Mouse (Mus musculus): ENCODE data around the gene Tcap. TPM values are rescaled to one million over a fixed set of nuclear protein-coding genes. Genes with fewer than 3 reads are reported as not detected.

The Tcap gene
- polyA plus RNA-seq, 1 experiment from 2014 or later = 0.54 TPM

DNA sequence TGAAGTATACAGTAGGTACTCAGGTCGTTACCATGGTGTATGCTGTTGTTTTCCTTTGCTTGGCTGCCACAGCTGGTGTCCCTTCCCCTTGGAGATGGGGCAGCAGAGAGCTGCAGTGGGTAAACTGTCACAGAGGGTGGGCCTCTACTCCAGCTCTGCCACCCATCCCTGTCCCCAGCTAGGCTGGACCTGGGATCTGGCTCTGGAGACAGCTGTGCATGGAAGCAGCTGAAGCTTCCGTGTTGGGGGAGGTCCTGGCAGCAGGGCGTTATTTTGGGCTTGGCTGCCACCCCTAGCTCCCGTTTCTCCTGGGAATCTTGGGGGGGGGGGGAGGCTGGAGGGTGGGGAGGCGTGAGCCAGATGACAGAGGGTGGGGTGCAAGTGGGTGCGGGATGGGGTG is 34.7 kb downstream of the Tcap start:
- Histone ChIP-seq H3K27ac (ENCODE audit: low read depth, low read length) (no peak overlapping the region), H3K9me3 (ENCODE audit: control insufficient read depth, low read length) (no peaks in the 10 kb centered on the region), H3K4me2 (replicated peaks; ENCODE audit: low read depth, low read length) (no peak overlapping the region), H3K27me3 (ENCODE audit: control insufficient read depth, insufficient read depth, low read length) (no peaks in the 10 kb centered on the region), H3K4me3 (ENCODE audit: low read depth, low read length) (no peak overlapping the region), H3K36me3 (ENCODE audit: control insufficient read depth, insufficient read depth, low read length) (no peaks in the 10 kb centered on the region), H3K9ac (ENCODE audit: low read depth, low read length) (no peak overlapping the region), H3K4me1 (replicated peaks; ENCODE audit: control insufficient read depth, insufficient read depth, low read length) (no peaks in the 10 kb centered on the region; the same call in 1 of the 2 replicates)
- DNase-seq (ENCODE audit: low spot score) (no peak), ATAC-seq (ENCODE audit: low FRiP score) (no peak)
- whole genome bisulfite sequencing = 62% methylated on average over 5 of the region's 6 CpGs

- WGBS = 78% methylated on average over 10 of the region's 10 CpGs
- Histone ChIP-seq H3K9ac (ENCODE audit: low read depth, low read length) (no peak overlapping the region), H3K27ac (ENCODE audit: low read depth, low read length) (no peak overlapping the region), H3K4me3 (ENCODE audit: low read depth, low read length) (no peak overlapping the region), H3K36me3 (ENCODE audit: control insufficient read depth, insufficient read depth, low read length) (no peaks in the 10 kb centered on the region), H3K27me3 (ENCODE audit: control insufficient read depth, insufficient read depth, low read length) (no peaks in the 10 kb centered on the region), H3K9me3 (ENCODE audit: control insufficient read depth, low read length) (no peaks in the 10 kb centered on the region), H3K4me2 (replicated peaks; ENCODE audit: low read depth, low read length) (no peak overlapping the region), H3K4me1 (replicated peaks; ENCODE audit: control insufficient read depth, insufficient read depth, low read length) (no peaks in the 10 kb centered on the region; the same call in 1 of the 2 replicates)
- ATAC-seq (ENCODE audit: low FRiP score) (no peak), DNase-seq (ENCODE audit: low spot score) (no peak)
Observed at GRCm38 (mm10) chr11:98418939-98419547, 35.4 kb downstream of the Tcap start.

- ATAC-seq (ENCODE audit: low FRiP score) = no peak
- H3K27ac ChIP-seq (ENCODE audit: low read depth, low read length) = no peak overlapping the region
- no peaks in the 10 kb centered on the region for H3K4me1 ChIP-seq (replicated peaks; ENCODE audit: control insufficient read depth, insufficient read depth, low read length)
- no peaks in the 10 kb centered on the region for H3K9me3 ChIP-seq (ENCODE audit: control insufficient read depth, low read length)
- no peak for DNase-seq (ENCODE audit: low spot score)
- H3K9ac ChIP-seq (ENCODE audit: low read depth, low read length) = no peak overlapping the region
- H3K4me2 ChIP-seq (replicated peaks; ENCODE audit: low read depth, low read length) = no peak overlapping the region
- WGBS = 96% methylated on average over 7 of the region's 7 CpGs
- no peaks in the 10 kb centered on the region for H3K27me3 ChIP-seq (ENCODE audit: control insufficient read depth, insufficient read depth, low read length)
- H3K36me3 ChIP-seq (ENCODE audit: control insufficient read depth, insufficient read depth, low read length) = no peaks in the 10 kb centered on the region
- H3K4me3 ChIP-seq (ENCODE audit: low read depth, low read length) = no peak overlapping the region
Observed at GRCm38 (mm10) chr11:98426592-98426991, 43.0 kb downstream of the Tcap start.

- H3K4me1 ChIP-seq (replicated peaks; ENCODE audit: control insufficient read depth, insufficient read depth, low read length) = no peaks in the 10 kb centered on the region
- no peaks in the 10 kb centered on the region for H3K36me3 ChIP-seq (ENCODE audit: control insufficient read depth, insufficient read depth, low read length)
- no peak overlapping the region for H3K4me2 ChIP-seq (replicated peaks; ENCODE audit: low read depth, low read length)
- H3K9ac ChIP-seq (ENCODE audit: low read depth, low read length) = no peak overlapping the region
- no peak overlapping the region for H3K4me3 ChIP-seq (ENCODE audit: low read depth, low read length)
- no peak overlapping the region for H3K27ac ChIP-seq (ENCODE audit: low read depth, low read length)
- DNase-seq (ENCODE audit: low spot score) (no peak), ATAC-seq (ENCODE audit: low FRiP score) (no peak)
- H3K9me3 ChIP-seq (ENCODE audit: control insufficient read depth, low read length) = no peaks in the 10 kb centered on the region
- no peaks in the 10 kb centered on the region for H3K27me3 ChIP-seq (ENCODE audit: control insufficient read depth, insufficient read depth, low read length)
- WGBS = 89% methylated on average over 5 of the region's 5 CpGs
Observed at GRCm38 (mm10) chr11:98428436-98428835, 44.8 kb downstream of the Tcap start.

DNA sequence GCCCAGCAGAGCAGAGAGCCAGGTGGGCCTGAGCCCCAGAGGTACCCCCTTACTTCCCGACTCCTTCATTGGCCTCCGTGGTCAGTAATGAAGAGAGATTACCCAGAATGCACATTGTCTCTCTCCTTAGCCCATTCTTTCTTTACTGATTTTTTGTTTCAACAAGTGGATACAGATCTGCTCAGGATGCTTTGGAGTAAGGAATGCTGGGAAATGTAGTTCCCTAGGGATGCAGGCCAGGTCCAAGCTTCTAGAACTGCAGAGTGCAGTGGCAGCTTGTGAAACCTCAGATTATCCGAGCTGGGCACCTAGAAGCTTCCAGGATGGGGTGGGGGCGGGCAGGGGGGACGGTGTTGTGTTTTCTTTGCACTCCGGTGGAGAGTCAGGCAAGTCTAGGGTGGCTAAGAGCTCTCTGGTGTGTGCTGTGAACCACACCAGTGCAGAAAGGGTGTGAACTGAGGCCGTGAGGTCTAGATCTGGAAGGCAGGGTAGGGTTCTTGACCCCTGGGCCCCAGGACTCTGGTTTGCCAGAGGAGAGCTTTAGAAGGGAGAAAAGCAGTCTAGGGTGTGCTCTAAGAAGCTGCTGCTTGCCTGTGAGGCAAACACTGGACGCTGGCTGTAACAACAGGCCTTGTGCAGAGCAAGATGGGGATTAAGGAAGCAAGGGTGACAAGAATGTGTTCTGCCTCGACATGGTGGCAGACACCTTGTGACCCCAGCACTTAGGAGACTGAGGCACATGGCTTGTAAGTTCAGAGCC is 48.3 kb downstream of the Tcap start:
- 84% methylated on average over 9 of the region's 9 CpGs for WGBS
- H3K36me3 ChIP-seq (ENCODE audit: control insufficient read depth, insufficient read depth, low read length) = no peaks in the 10 kb centered on the region
- no peaks in the 10 kb centered on the region for H3K9me3 ChIP-seq (ENCODE audit: control insufficient read depth, low read length)
- DNase-seq (ENCODE audit: low spot score) (no peak), ATAC-seq (ENCODE audit: low FRiP score) (no peak)
- H3K4me3 ChIP-seq (ENCODE audit: low read depth, low read length) = no peak overlapping the region
- no peak overlapping the region for H3K27ac ChIP-seq (ENCODE audit: low read depth, low read length)
- H3K4me1 ChIP-seq (replicated peaks; ENCODE audit: control insufficient read depth, insufficient read depth, low read length) = no peaks in the 10 kb centered on the region
- no peak overlapping the region for H3K4me2 ChIP-seq (replicated peaks; ENCODE audit: low read depth, low read length)
- no peak overlapping the region for H3K9ac ChIP-seq (ENCODE audit: low read depth, low read length)
- no peaks in the 10 kb centered on the region for H3K27me3 ChIP-seq (ENCODE audit: control insufficient read depth, insufficient read depth, low read length)

Other genes with a start within 250 kb of the Tcap start
- 22.3 and 29.6 TPM in 2 replicates for gene Fbxl20, start 233.4 kb upstream of the Tcap start, polyA plus RNA-seq (2014; fragmentation: Nextera tagmentation; extraction: Ambion mirVana)
- 81.8 and 82.8 TPM in 2 replicates for gene Med1, start 190.5 kb upstream of the Tcap start, polyA plus RNA-seq (2014; fragmentation: Nextera tagmentation; extraction: Ambion mirVana)
- gene Cdk12, start 180.8 kb upstream of the Tcap start, polyA plus RNA-seq (2014; fragmentation: Nextera tagmentation; extraction: Ambion mirVana) = 12.0 and 16.5 TPM in 2 replicates
- gene Neurod2, start 54.2 kb upstream of the Tcap start, polyA plus RNA-seq (2014; fragmentation: Nextera tagmentation; extraction: Ambion mirVana) = 0.27 and 0.36 TPM in 2 replicates
- 0.29 and 0.70 TPM in 2 replicates for gene Ppp1r1b, start 35.4 kb upstream of the Tcap start, polyA plus RNA-seq (2014; fragmentation: Nextera tagmentation; extraction: Ambion mirVana)
- 40.1 and 43.2 TPM in 2 replicates for gene Stard3, start 25.4 kb upstream of the Tcap start, polyA plus RNA-seq (2014; fragmentation: Nextera tagmentation; extraction: Ambion mirVana)
- 0.54 and 0.93 TPM in 2 replicates for gene Pnmt, start 2.6 kb downstream of the Tcap start, polyA plus RNA-seq (2014; fragmentation: Nextera tagmentation; extraction: Ambion mirVana)
- gene Pgap3, start 16.7 kb downstream of the Tcap start, polyA plus RNA-seq (2014; fragmentation: Nextera tagmentation; extraction: Ambion mirVana) = 4.3 and 4.5 TPM in 2 replicates
- gene Erbb2, start 28.7 kb downstream of the Tcap start, polyA plus RNA-seq (2014; fragmentation: Nextera tagmentation; extraction: Ambion mirVana) = 15.5 and 17.2 TPM in 2 replicates
- gene Mien1, start 55.2 kb downstream of the Tcap start, polyA plus RNA-seq (2014; fragmentation: Nextera tagmentation; extraction: Ambion mirVana) = 152 and 167 TPM in 2 replicates
- 2.1 and 3.3 TPM in 2 replicates for gene Grb7, start 62.6 kb downstream of the Tcap start, polyA plus RNA-seq (2014; fragmentation: Nextera tagmentation; extraction: Ambion mirVana)
- gene Ikzf3, start 162.2 kb downstream of the Tcap start, polyA plus RNA-seq (2014; fragmentation: Nextera tagmentation; extraction: Ambion mirVana) = 0.11 and 0.60 TPM in 2 replicates
- gene Zpbp2, start 167.3 kb downstream of the Tcap start, polyA plus RNA-seq (2014; fragmentation: Nextera tagmentation; extraction: Ambion mirVana) = 0.21 TPM in 1 of 2 replicates, not detected in the other
- gene Ormdl3, start 203.6 kb downstream of the Tcap start, polyA plus RNA-seq (2014; fragmentation: Nextera tagmentation; extraction: Ambion mirVana) = 10.9 and 12.2 TPM in 2 replicates
- gene Lrrc3c, start 214.5 kb downstream of the Tcap start, polyA plus RNA-seq (2014; fragmentation: Nextera tagmentation; extraction: Ambion mirVana) = not detected in 2 replicates
- gene Gm12355, start 241.8 kb downstream of the Tcap start, polyA plus RNA-seq (2014; fragmentation: Nextera tagmentation; extraction: Ambion mirVana) = 0.85 and 1.8 TPM in 2 replicates
- gene Gsdma3, start 242.5 kb downstream of the Tcap start, polyA plus RNA-seq (2014; fragmentation: Nextera tagmentation; extraction: Ambion mirVana) = not detected in 2 replicates